Mouse (Mus musculus) forebrain, embryonic 15.5 days (tissue): ENCODE data around the gene Fcgr2b. TPM values are rescaled to one million over a fixed set of nuclear protein-coding genes. Genes with fewer than 3 reads are reported as not detected.
"Not testable (repeated sequence)": the region's sequence is repeated elsewhere in the genome, so short reads cannot be mapped to it uniquely, and the experiment has no call there.

Experiments used
- ATAC-seq: fragments of 200-750 bp; cut with Nextera tagmentation; replicated peaks from 2 replicates; pipeline ENCODE4 v1.8.0; 2017; ENCODE audit warnings: mild to moderate bottlenecking, moderate TSS enrichment, moderate library complexity
- H3K27ac ChIP-seq: fragments of 300-500 bp; sonication (generic); replicated peaks from 2 replicates; pipeline ENCODE4 v1.5.1; 2015; ENCODE audit warnings: mild to moderate bottlenecking, inconsistent platforms
- H3K27me3 ChIP-seq: fragments of 300-500 bp; sonication (generic); 2 replicates; pipeline ENCODE4 v1.6.1; 2015; ENCODE audit warnings: inconsistent platforms
- H3K36me3 ChIP-seq: fragments of 300-500 bp; sonication (generic); 2 replicates; pipeline ENCODE4 v1.6.1; 2015; ENCODE audit warnings: mild to moderate bottlenecking, inconsistent platforms
- H3K4me1 ChIP-seq: fragments of 300-500 bp; sonication (generic); 2 replicates; pipeline ENCODE4 v1.6.1; 2015; ENCODE audit warnings: inconsistent platforms
- H3K4me2 ChIP-seq: fragments of 300-500 bp; sonication (generic); replicated peaks from 2 replicates; pipeline ENCODE4 v1.6.1; 2015; ENCODE audit warnings: mild to moderate bottlenecking, inconsistent platforms
- H3K4me3 ChIP-seq: fragments of 300-500 bp; sonication (generic); 2 replicates; pipeline ENCODE4 v1.5.1; 2015; ENCODE audit warnings: mild to moderate bottlenecking, inconsistent platforms
- H3K9ac ChIP-seq: fragments of 300-500 bp; sonication (generic); replicated peaks from 2 replicates; pipeline ENCODE4 v1.6.1; 2015; ENCODE audit warnings: mild to moderate bottlenecking, inconsistent platforms
- H3K9me3 ChIP-seq: fragments of 300-500 bp; sonication (generic); 2 replicates; pipeline ENCODE4 v1.6.1; 2016; ENCODE audit warnings: inconsistent platforms
- WGBS: fragments of 180-500 bp; shearing (Covaris S2); methylation state at CpG from one replicate; pipeline ENCODE4 v1.1.7; 2015; ENCODE audit warnings: mixed read lengths; 5-methylcytosine and 5-hydroxymethylcytosine counted together
- polyA plus RNA-seq: library from polyadenylated mRNA; unstranded; fragments of >200 nt; fragmentation: Nextera tagmentation; extraction: Ambion mirVana; gene quantifications from 2 replicates; pipeline ENCODE4 v1.2.1, GENCODE M21; 2015

Gene Fcgr2b
- polyA plus RNA-seq, 1 experiment from 2014 or later = 1.0 TPM

DNA sequence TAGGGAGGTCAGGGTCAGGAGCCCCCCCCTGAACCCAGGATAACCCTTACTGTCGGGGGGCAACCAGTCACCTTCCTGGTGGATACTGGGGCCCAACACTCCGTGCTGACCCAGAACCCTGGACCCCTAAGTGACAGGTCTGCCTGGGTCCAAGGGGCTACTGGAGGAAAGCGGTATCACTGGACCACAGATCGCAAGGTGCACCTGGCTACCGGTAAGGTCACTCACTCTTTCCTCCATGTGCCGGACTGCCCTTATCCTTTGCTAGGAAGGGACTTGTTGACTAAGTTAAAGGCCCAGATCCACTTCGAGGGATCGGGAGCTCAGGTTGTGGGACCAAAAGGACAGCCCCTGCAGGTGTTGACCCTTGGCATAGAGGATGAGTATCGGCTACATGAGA is 32.2 kb downstream of the Fcgr2b start:
- not testable (repeated sequence) for ATAC-seq, H3K4me2 ChIP-seq, H3K9me3 ChIP-seq, H3K4me1 ChIP-seq, H3K36me3 ChIP-seq, H3K4me3 ChIP-seq, H3K27me3 ChIP-seq, H3K9ac ChIP-seq, H3K27ac ChIP-seq
- 94% methylated on average over 9 of the region's 9 CpGs for WGBS

DNA sequence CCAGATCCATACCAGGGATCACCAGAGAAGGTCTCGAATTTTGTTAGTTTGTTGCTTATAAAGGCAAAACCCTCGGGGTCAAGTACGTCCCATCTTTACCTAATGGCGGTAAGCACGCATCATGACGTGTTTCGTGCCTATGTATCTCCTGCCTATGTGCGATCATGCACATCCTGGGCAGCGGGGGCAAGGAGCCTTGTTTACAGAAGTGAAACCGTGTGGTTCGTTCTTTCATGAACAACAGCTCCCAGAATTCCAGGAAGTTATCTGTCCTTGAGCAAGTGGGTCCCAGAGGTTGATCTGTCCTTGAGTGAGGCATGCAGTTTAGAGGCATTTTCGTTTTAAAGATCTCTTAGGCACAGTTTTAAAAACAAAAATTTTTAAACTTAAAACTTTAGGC is 37.1 kb downstream of the Fcgr2b start:
- 92% methylated on average over 12 of the region's 12 CpGs for WGBS
- Histone ChIP-seq H3K9ac (no peak overlapping the region), H3K4me1 (no peaks in the 10 kb centered on the region), H3K27ac (no peak overlapping the region), H3K4me3 (no peak overlapping the region), H3K36me3 (no peaks in the 10 kb centered on the region), H3K9me3 (no peaks in the 10 kb centered on the region), H3K4me2 (no peak overlapping the region), H3K27me3 (no peaks in the 10 kb centered on the region)
- ATAC-seq = no peak

DNA sequence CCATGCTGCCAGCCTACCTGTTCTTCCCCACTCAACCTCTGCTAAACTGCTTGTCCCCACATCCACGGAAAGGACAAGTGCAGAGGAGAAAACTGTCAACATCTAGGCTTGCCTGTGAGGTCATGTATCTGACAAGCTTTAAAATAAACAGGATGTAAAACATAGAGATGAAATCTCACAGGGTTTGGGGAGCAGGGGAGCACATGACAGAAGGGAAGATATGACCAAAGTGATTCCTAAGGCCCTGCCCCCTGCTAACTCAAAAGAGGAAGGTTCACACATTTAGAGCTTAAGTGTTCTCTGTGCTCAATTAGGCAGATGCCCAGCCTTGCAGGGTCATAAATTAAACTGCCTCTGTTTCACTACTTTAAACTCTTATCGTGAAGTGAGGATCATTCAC is 42.0 kb downstream of the Fcgr2b start:
- no peaks in the 10 kb centered on the region for H3K36me3 ChIP-seq
- no peak overlapping the region for H3K4me2 ChIP-seq
- H3K9me3 ChIP-seq = no peaks in the 10 kb centered on the region
- H3K4me3 ChIP-seq = no peak overlapping the region
- WGBS = 84% methylated on average over 2 of the region's 2 CpGs
- no peak for ATAC-seq
- no peak overlapping the region for H3K27ac ChIP-seq
- no peaks in the 10 kb centered on the region for H3K4me1 ChIP-seq
- H3K9ac ChIP-seq = no peak overlapping the region
- no peaks in the 10 kb centered on the region for H3K27me3 ChIP-seq

DNA sequence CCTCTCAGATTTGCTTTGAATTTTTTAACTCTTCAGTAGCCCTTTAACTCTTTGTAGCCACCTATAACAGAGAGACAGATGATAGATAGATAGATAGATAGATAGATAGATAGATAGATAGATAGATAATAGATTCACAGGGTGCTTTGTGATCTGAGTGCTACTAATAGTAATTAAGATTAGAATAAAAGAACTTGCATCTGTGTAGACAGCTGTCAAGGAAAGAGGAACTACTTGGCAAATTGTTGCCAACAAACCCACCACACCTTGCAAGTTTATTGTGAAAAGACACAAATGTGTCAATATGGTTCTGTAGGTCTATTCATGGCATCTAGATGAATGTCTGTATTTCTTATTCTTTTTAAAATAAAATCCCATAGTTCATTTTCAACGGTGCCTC is 42.4 kb downstream of the Fcgr2b start:
- no peak overlapping the region for H3K27ac ChIP-seq
- 91% methylated on average over 1 of the region's 1 CpGs for WGBS
- H3K9ac ChIP-seq = no peak overlapping the region
- H3K36me3 ChIP-seq = no peaks in the 10 kb centered on the region
- H3K4me1 ChIP-seq = no peaks in the 10 kb centered on the region
- H3K27me3 ChIP-seq = no peaks in the 10 kb centered on the region
- no peak for ATAC-seq
- no peak overlapping the region for H3K4me3 ChIP-seq
- H3K4me2 ChIP-seq = no peak overlapping the region
- H3K9me3 ChIP-seq = no peaks in the 10 kb centered on the region

DNA sequence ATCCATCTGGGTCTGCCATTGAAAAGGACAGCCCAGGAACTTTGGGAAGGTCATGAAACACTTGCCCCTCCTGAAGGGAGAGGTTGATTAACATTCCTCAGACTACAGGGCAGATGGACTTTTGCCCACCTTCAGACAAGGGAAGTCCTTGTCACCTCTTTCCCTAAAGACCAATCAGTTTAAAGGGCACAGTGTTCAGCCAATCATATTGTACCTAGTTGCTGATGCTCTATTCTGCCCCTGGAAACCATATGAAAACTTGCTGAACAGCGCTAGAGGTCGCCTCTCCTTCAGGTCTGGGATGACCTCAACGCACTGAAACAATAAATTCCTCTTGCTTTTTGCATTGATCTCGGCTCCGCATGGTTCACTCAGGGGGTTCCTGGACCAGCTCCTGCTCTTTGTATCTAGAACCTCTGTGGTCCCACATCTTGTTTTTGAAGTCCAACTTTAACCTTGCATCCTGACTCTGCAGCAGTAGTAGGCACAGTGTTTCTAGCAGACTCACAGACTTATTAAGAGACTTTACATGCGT is 42.9 kb downstream of the Fcgr2b start:
- H3K9me3 ChIP-seq = no peaks in the 10 kb centered on the region
- H3K36me3 ChIP-seq = no peaks in the 10 kb centered on the region
- no peaks in the 10 kb centered on the region for H3K27me3 ChIP-seq
- H3K4me2 ChIP-seq = no peak overlapping the region
- WGBS = 75% methylated on average over 6 of the region's 6 CpGs
- H3K4me1 ChIP-seq = no peaks in the 10 kb centered on the region
- H3K27ac ChIP-seq = no peak overlapping the region
- ATAC-seq = no peak
- H3K4me3 ChIP-seq = no peak overlapping the region
- H3K9ac ChIP-seq = no peak overlapping the region

DNA sequence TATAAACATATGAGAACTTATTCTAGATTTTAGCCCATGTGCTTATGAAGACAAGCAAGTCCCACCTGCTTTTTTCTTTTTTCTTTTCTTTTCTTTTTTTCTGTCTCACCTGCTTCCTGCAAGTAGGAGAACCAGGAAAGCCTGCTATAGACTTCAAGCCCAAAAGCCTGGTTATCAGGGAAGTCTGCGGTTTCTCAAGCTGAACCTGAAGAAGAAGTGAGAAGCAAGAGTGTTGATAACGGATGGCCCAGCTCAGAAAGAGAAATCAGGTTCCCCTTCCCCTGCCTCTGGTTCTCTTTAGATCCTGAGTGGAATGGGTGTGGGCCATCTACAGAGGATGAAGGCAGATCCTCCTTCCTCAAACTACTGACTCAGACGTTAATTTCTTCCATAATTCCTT is 44.3 kb downstream of the Fcgr2b start:
- no peak for ATAC-seq
- H3K36me3 ChIP-seq = no peaks in the 10 kb centered on the region
- H3K9ac ChIP-seq = no peak overlapping the region
- H3K27me3 ChIP-seq = no peaks in the 10 kb centered on the region
- 87% methylated on average over 3 of the region's 3 CpGs for WGBS
- no peaks in the 10 kb centered on the region for H3K4me1 ChIP-seq
- H3K9me3 ChIP-seq = no peaks in the 10 kb centered on the region
- H3K4me2 ChIP-seq = no peak overlapping the region
- no peak overlapping the region for H3K27ac ChIP-seq
- no peak overlapping the region for H3K4me3 ChIP-seq

DNA sequence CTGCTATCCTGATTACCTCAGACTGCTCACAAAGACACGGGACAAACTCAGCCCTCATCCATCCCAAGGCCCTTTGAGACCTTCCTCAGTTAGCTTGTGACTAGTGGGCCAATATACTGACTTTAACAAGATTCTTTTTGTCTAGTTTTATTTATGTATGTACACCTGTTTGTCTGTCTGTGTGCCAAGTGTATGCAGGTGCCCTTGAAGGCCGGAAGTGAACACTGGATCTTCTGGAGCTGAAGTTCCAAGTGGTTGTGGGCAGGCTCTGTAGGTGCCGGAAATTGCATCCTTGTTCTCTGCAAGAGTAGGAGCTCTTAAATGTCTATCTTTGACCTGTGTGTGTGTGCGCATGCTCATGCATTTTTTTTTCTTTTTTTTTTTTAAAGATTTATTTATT is 47.1 kb downstream of the Fcgr2b start:
- H3K4me1 ChIP-seq = no peaks in the 10 kb centered on the region
- no peaks in the 10 kb centered on the region for H3K27me3 ChIP-seq
- no peaks in the 10 kb centered on the region for H3K9me3 ChIP-seq
- no peak overlapping the region for H3K4me2 ChIP-seq
- WGBS = 86% methylated on average over 4 of the region's 4 CpGs
- no peak overlapping the region for H3K27ac ChIP-seq
- no peak overlapping the region for H3K9ac ChIP-seq
- H3K4me3 ChIP-seq = no peak overlapping the region
- no peak for ATAC-seq
- no peaks in the 10 kb centered on the region for H3K36me3 ChIP-seq

DNA sequence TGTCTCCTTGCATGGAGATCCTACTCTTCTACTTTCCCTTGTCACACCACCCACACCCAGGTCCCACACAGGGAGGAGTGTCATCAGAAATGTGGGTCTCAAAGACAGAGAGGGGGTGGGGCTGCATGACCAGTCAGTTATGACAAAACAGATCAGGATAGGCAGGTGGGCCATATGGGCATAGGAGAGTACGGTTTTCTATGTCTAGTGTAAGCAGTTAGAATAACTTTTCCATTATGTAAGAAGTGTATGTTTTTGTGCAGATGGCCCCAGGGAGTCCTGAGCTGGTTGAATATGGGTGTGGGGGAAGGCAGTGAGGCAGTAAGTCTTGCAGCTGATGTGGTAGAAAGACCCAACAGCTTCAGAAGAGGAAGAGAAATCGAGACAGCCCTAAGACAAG is 47.9 kb downstream of the Fcgr2b start:
- Histone ChIP-seq H3K9ac (no peak overlapping the region), H3K27ac (no peak overlapping the region), H3K4me2 (no peak overlapping the region), H3K36me3 (no peaks in the 10 kb centered on the region), H3K9me3 (no peaks in the 10 kb centered on the region), H3K4me1 (no peaks in the 10 kb centered on the region), H3K4me3 (no peak overlapping the region), H3K27me3 (no peaks in the 10 kb centered on the region)
- WGBS = 72% methylated on average over 2 of the region's 2 CpGs
- ATAC-seq = no peak

DNA sequence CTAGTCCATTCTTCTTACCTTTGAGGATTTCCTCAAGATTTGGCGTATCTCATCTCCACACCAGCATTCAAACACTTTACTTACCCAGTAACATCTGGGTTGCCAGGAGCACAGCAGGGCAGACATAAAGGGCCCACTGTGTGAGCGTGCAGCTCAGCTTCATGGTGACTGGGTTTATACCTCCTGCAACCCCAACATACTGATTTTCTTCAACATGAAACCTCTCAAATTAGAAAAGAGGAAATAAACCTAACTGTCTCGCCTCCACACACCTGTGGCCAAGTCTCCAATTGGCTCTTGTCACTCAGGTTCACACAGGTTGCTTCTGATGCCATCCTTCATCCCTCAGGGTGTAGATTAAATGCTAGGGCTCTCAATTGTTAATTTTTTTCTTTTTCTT is 49.0 kb downstream of the Fcgr2b start, which contains the start of gene Fcrla:
Gene Fcrla (minus strand): TSS at position 206 of the 400 bp plus-strand sequence.
- no peak for ATAC-seq
- H3K27me3 ChIP-seq = no peaks in the 10 kb centered on the region
- WGBS = 76% methylated on average over 3 of the region's 3 CpGs

DNA sequence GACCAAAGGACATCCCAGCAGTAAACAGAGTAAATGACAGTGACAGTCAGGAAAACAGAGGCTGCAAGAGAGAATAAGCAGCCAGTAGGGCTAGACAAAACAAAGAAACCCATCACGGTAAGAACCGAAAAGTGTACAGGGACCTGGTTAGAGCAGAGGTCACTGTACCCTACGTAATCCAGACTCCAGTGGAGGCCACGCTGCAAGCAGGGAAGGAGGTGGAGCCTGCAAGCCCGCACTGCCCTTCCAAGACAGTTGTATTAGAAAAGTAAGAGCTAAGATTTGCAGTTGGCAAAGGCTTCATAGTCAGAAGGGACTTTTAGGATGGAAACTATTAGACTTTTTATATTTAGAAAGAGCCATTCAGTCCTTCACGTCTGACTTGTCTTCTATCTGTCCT is 49.4 kb downstream of the Fcgr2b start:
- 70% methylated on average over 6 of the region's 6 CpGs for WGBS
- Histone ChIP-seq H3K4me2 (no peak overlapping the region), H3K4me3 (no peak overlapping the region), H3K9ac (no peak overlapping the region), H3K9me3 (no peaks in the 10 kb centered on the region), H3K4me1 (no peaks in the 10 kb centered on the region), H3K27me3 (no peaks in the 10 kb centered on the region), H3K36me3 (no peaks in the 10 kb centered on the region), H3K27ac (no peak overlapping the region)
- ATAC-seq = no peak

More for the DNA sequence above, 49.0 kb downstream of the Fcgr2b start, which contains the start of gene Fcrla:
- Histone ChIP-seq H3K4me2 (no peak within 1 kb of the TSS), H3K4me3 (no peak within 1 kb of the TSS), H3K9me3 (no peaks in the 10 kb centered on the region), H3K27ac (no peak within 1 kb of the TSS), H3K9ac (no peak within 1 kb of the TSS), H3K4me1 (no peaks in the 10 kb centered on the region), H3K36me3 (no peaks in the 10 kb centered on the region)

DNA sequence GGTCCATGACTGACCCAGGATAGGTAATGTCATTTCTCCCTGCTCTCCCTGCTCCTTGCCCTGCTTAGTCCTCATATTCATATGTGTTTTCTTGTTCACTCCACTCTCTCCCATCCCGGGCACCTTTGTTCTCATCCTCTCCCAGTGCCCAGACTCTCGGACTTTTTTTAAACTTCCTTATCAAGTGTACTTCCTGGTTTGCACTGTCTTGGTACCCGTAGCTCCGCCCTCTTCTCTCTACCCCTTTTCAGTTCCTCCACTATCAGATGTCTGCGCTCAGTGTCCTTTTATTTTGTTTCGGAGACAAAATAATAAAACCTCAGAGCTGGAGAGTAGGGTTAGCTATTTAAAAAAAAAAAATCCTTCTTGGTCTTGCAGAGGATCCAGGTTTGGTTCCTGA is 51.9 kb downstream of the Fcgr2b start:
- Histone ChIP-seq H3K4me1 (no peaks in the 10 kb centered on the region), H3K9ac (no peak overlapping the region), H3K4me3 (no peak overlapping the region), H3K27ac (no peak overlapping the region), H3K27me3 (no peaks in the 10 kb centered on the region), H3K36me3 (no peaks in the 10 kb centered on the region), H3K9me3 (no peaks in the 10 kb centered on the region), H3K4me2 (no peak overlapping the region)
- WGBS = 87% methylated on average over 6 of the region's 6 CpGs
- ATAC-seq = no peak

DNA sequence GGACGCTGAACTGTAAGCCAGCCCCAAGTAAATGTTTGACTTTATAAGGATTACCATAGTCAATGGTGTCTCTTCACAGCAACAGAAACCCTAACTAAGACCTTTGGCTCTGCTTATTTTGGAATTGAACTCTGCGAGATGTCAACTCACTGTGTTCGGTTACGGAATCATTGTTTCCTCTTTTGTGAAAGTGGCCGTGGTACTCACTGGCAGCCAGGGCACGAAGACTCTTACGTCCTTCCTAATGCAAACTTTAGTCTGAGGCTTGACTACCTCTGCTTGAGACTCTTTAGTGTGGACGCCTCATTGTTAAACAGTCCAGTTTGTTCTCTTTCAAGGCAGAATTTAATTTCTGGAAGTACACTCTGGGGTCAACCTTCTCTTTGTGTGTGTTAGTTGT is 57.0 kb downstream of the Fcgr2b start:
- H3K36me3 ChIP-seq = no peaks in the 10 kb centered on the region
- 93% methylated on average over 8 of the region's 8 CpGs for WGBS
- no peak overlapping the region for H3K9ac ChIP-seq
- no peak overlapping the region for H3K27ac ChIP-seq
- no peak overlapping the region for H3K4me2 ChIP-seq
- H3K4me1 ChIP-seq = no peaks in the 10 kb centered on the region
- no peak for ATAC-seq
- no peaks in the 10 kb centered on the region for H3K9me3 ChIP-seq
- no peaks in the 10 kb centered on the region for H3K27me3 ChIP-seq
- no peak overlapping the region for H3K4me3 ChIP-seq

DNA sequence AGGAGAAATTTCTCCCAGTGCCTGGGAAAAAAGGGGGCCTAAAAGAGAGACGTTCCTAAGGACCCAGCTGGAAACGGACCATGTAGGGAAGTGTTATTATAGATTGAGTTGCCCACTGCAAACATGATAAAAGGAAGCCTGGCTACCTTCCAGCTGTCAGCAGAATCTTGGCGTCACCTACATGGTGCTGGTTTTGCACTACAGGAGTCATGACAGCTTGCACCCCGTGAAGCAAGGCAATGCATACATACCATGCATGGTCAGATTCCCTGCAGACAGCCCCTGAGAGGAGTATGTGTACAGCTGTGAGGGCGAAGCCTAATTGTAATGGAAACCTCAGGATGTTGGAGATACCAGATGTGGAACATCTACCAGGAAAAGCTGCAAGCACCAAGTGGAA is 60.7 kb downstream of the Fcgr2b start:
- WGBS = 62% methylated on average over 5 of the region's 5 CpGs
- Histone ChIP-seq H3K9me3 (no peaks in the 10 kb centered on the region), H3K36me3 (no peaks in the 10 kb centered on the region), H3K4me1 (no peaks in the 10 kb centered on the region), H3K27me3 (no peaks in the 10 kb centered on the region), H3K4me2 (no peak overlapping the region), H3K9ac (no peak overlapping the region), H3K4me3 (no peak overlapping the region), H3K27ac (no peak overlapping the region)
- ATAC-seq = no peak
